Mouse (Mus musculus) forebrain, embryonic 16.5 days (tissue): ENCODE measurements around the gene Rplp1. TPM values are rescaled to one million over a fixed set of nuclear protein-coding genes. Genes with fewer than 3 reads are reported as not detected.
A peak's percentile ranks its signal among the peaks of the same experiment; 100 is the strongest.

Experiments
- ATAC-seq: fragments of 200-750 bp; cut with Nextera tagmentation; 2 replicates; pipeline ENCODE4 v1.8.0; 2017; ENCODE audit warnings: mild to moderate bottlenecking, moderate library complexity
- H3K27ac ChIP-seq: fragments of 300-500 bp; sonication (generic); 2 replicates; pipeline ENCODE4 v1.5.1; 2014; ENCODE audit warnings: low read length, control low read depth
- H3K27me3 ChIP-seq: fragments of 300-500 bp; sonication (generic); replicated peaks from 2 replicates; pipeline ENCODE4 v1.6.1; 2014; ENCODE audit warnings: low read length; ENCODE audit not compliant: control insufficient read depth, insufficient read depth
- H3K36me3 ChIP-seq: fragments of 300-500 bp; sonication (generic); 2 replicates; pipeline ENCODE4 v1.6.1; 2014; ENCODE audit not compliant: control insufficient read depth, insufficient read depth
- H3K4me1 ChIP-seq: fragments of 300-500 bp; sonication (generic); replicated peaks from 2 replicates; pipeline ENCODE4 v1.6.1; 2014; ENCODE audit warnings: low read length; ENCODE audit not compliant: control insufficient read depth, insufficient read depth
- H3K4me2 ChIP-seq: fragments of 300-500 bp; sonication (generic); 2 replicates; pipeline ENCODE4 v1.6.1; 2014; ENCODE audit warnings: mild to moderate bottlenecking, low read length, control low read depth
- H3K4me3 ChIP-seq: fragments of 300-500 bp; sonication (generic); replicated peaks from 2 replicates; pipeline ENCODE4 v1.5.1; 2014; ENCODE audit warnings: mild to moderate bottlenecking, low read length, control low read depth
- H3K9ac ChIP-seq: fragments of 300-500 bp; sonication (generic); replicated peaks from 2 replicates; pipeline ENCODE4 v1.6.1; 2014; ENCODE audit warnings: low read depth, low read length, control low read depth
- H3K9me3 ChIP-seq: fragments of 300-500 bp; sonication (generic); 2 replicates; pipeline ENCODE4 v1.6.1; 2016; ENCODE audit warnings: low read length; ENCODE audit not compliant: control insufficient read depth
- WGBS: fragments of 180-500 bp; shearing (Covaris S2); extraction: QIAGEN DNeasy Blood & Tissue Kit; methylation state at CpG from one replicate; pipeline ENCODE4 v1.1.7; 2014; 5-methylcytosine and 5-hydroxymethylcytosine counted together
- polyA plus RNA-seq: library from polyadenylated mRNA; unstranded; fragments of >200 nt; fragmentation: Nextera tagmentation; extraction: Ambion mirVana; gene quantifications from 2 replicates; pipeline ENCODE4 v1.2.1, GENCODE M21; 2015

The Rplp1 gene
- polyA plus RNA-seq, 1 experiment from 2014 or later, result 804 TPM

- H3K27ac ChIP-seq, result peak overlapping the region; percentile 85
- peaks cover 40% of the 10 kb centered on the region for H3K4me1 ChIP-seq
These were observed 42.5 kb downstream of the Rplp1 start for GRCm38 (mm10) chr9:61871839-61872238.

GRCm38 (mm10) chr9:61867659-61868058 is 46.7 kb downstream of the Rplp1 start:
- Histone ChIP-seq H3K27me3 (no peaks in the 10 kb centered on the region), H3K27ac (no peak overlapping the region), H3K9me3 (0 out of 2 replicates have a peak, but pooled peaks cover 3% of the 10 kb centered on the region), H3K4me1 (peaks cover 23% of the 10 kb centered on the region), H3K9ac (no peak overlapping the region), H3K4me3 (no peak overlapping the region), H3K4me2 (no peak overlapping the region), H3K36me3 (no peaks in the 10 kb centered on the region)
- no peak for ATAC-seq
- 55% methylated on average over 11 of the region's 11 CpGs for WGBS

More at GRCm38 (mm10) chr9:61871839-61872238, 42.5 kb downstream of the Rplp1 start:
- ATAC-seq, result peak; percentile 34
- Histone ChIP-seq H3K4me3 (no peak overlapping the region), H3K9ac (0 out of 2 replicates have a peak overlapping the region, but pooled peaks have one; percentile 19), H3K27me3 (no peaks in the 10 kb centered on the region), H3K9me3 (0 out of 2 replicates have a peak, but pooled peaks cover 3% of the 10 kb centered on the region), H3K4me2 (no peak overlapping the region), H3K36me3 (no peaks in the 10 kb centered on the region)
- WGBS, result 18% methylated on average over 6 of the region's 6 CpGs

Other genes starting within 250 kb of the Rplp1 start
- gene Kif23, start 32.2 kb upstream of the Rplp1 start, polyA plus RNA-seq, result 36.6 and 37.5 TPM in 2 replicates
- 0.25 and 0.43 TPM in 2 replicates for gene Paqr5, start 112.3 kb upstream of the Rplp1 start, polyA plus RNA-seq
- gene Glce, start 208.1 kb upstream of the Rplp1 start, polyA plus RNA-seq, result 22.7 and 22.9 TPM in 2 replicates